Mouse (Mus musculus) neural tube, embryonic 11.5 days (tissue): ENCODE results near the gene Ptpre. TPM values are rescaled to one million over a fixed set of nuclear protein-coding genes. Genes with fewer than 3 reads are reported as not detected.

ENCODE experiments used
- ATAC-seq: fragments of 200-750 bp; cut with Nextera tagmentation; 2 replicates; pipeline ENCODE4 v1.8.0; 2017; ENCODE audit warnings: moderate number of reproducible peaks, mild to moderate bottlenecking, moderate TSS enrichment, moderate library complexity; ENCODE audit not compliant: insufficient read depth, low FRiP score, low TSS enrichment
- DNase-seq: peaks from one replicate; pipeline ENCODE4 v3.0.0-alpha.2; 2015; ENCODE audit warnings: low spot score
- H3K27ac ChIP-seq: fragments of 300-500 bp; sonication (generic); 2 replicates; pipeline ENCODE4 v1.5.1; 2014; ENCODE audit warnings: low read depth, mild to moderate bottlenecking, low read length
- H3K27me3 ChIP-seq: fragments of 300-500 bp; sonication (generic); 2 replicates; pipeline ENCODE4 v1.6.1; 2014; ENCODE audit warnings: mild to moderate bottlenecking, low read length, mixed read lengths; ENCODE audit not compliant: control insufficient read depth, insufficient read depth
- H3K36me3 ChIP-seq: fragments of 300-500 bp; sonication (generic); 2 replicates; pipeline ENCODE4 v1.6.1; 2014; ENCODE audit warnings: mild to moderate bottlenecking, low read length, moderate library complexity, mixed read lengths; ENCODE audit not compliant: control insufficient read depth, insufficient read depth
- H3K4me1 ChIP-seq: fragments of 300-500 bp; sonication (generic); 2 replicates; pipeline ENCODE4 v1.6.1; 2014; ENCODE audit warnings: low read length, mixed read lengths; ENCODE audit not compliant: control insufficient read depth, insufficient read depth
- H3K4me2 ChIP-seq: fragments of 300-500 bp; sonication (generic); 2 replicates; pipeline ENCODE4 v1.6.1; 2014; ENCODE audit warnings: low read depth, mild to moderate bottlenecking, moderate library complexity
- H3K4me3 ChIP-seq: fragments of 300-500 bp; sonication (generic); 2 replicates; pipeline ENCODE4 v1.5.1; 2014; ENCODE audit warnings: low read depth, low read length
- H3K9ac ChIP-seq: fragments of 300-500 bp; sonication (generic); 2 replicates; pipeline ENCODE4 v1.6.1; 2014; ENCODE audit warnings: mild to moderate bottlenecking, low read length
- H3K9me3 ChIP-seq: fragments of 300-500 bp; sonication (generic); 2 replicates; pipeline ENCODE4 v1.6.1; 2016; ENCODE audit warnings: low read length; ENCODE audit not compliant: control insufficient read depth
- WGBS: fragments of 180-500 bp; shearing (Covaris S2); extraction: QIAGEN DNeasy Blood & Tissue Kit; methylation state at CpG from one replicate; pipeline ENCODE4 v1.1.7; 2014; 5-methylcytosine and 5-hydroxymethylcytosine counted together
- polyA plus RNA-seq: library from polyadenylated mRNA; unstranded; fragments of >200 nt; fragmentation: Nextera tagmentation; extraction: Ambion mirVana; gene quantifications from 2 replicates; pipeline ENCODE4 v1.2.1, GENCODE M21; 2014

Gene Ptpre
- polyA plus RNA-seq, 1 experiment from 2014 or later: 0.97 TPM

GRCm38 (mm10) chr7:135508602-135509001, 28.7 kb upstream of the Ptpre start:
- H3K36me3 ChIP-seq: no peaks in the 10 kb centered on the region
- WGBS: 90% methylated on average over 4 of the region's 4 CpGs
- no peak overlapping the region for H3K4me3 ChIP-seq
- H3K9ac ChIP-seq: no peak overlapping the region
- H3K4me2 ChIP-seq: no peak overlapping the region
- ATAC-seq: no peak
- no peaks in the 10 kb centered on the region for H3K4me1 ChIP-seq
- no peaks in the 10 kb centered on the region for H3K9me3 ChIP-seq
- no peak overlapping the region for H3K27ac ChIP-seq
- no peak for DNase-seq
- no peaks in the 10 kb centered on the region for H3K27me3 ChIP-seq

GRCm38 (mm10) chr7:135509272-135509671, 28.0 kb upstream of the Ptpre start:
- Histone ChIP-seq H3K36me3 (no peaks in the 10 kb centered on the region), H3K4me1 (no peaks in the 10 kb centered on the region), H3K4me2 (no peak overlapping the region), H3K27ac (no peak overlapping the region), H3K4me3 (no peak overlapping the region), H3K9me3 (no peaks in the 10 kb centered on the region), H3K9ac (no peak overlapping the region), H3K27me3 (no peaks in the 10 kb centered on the region)
- ATAC-seq (no peak), DNase-seq (no peak)
- 89% methylated on average over 3 of the region's 3 CpGs for WGBS

GRCm38 (mm10) chr7:135510431-135510830, 26.9 kb upstream of the Ptpre start:
- DNase-seq: no peak
- Histone ChIP-seq H3K27ac (no peak overlapping the region), H3K4me1 (no peaks in the 10 kb centered on the region), H3K9me3 (no peaks in the 10 kb centered on the region), H3K36me3 (no peaks in the 10 kb centered on the region), H3K27me3 (no peaks in the 10 kb centered on the region), H3K4me3 (no peak overlapping the region), H3K9ac (no peak overlapping the region), H3K4me2 (no peak overlapping the region)
- no peak for ATAC-seq
- WGBS: 89% methylated on average over 5 of the region's 5 CpGs

- DNase-seq (no peak), ATAC-seq (no peak)
- no peak overlapping the region for H3K4me3 ChIP-seq
- H3K9ac ChIP-seq: no peak overlapping the region
- H3K36me3 ChIP-seq: no peaks in the 10 kb centered on the region
- no peak overlapping the region for H3K4me2 ChIP-seq
- no peaks in the 10 kb centered on the region for H3K9me3 ChIP-seq
- no peaks in the 10 kb centered on the region for H3K4me1 ChIP-seq
- 87% methylated on average over 3 of the region's 3 CpGs for WGBS
- no peak overlapping the region for H3K27ac ChIP-seq
- H3K27me3 ChIP-seq: no peaks in the 10 kb centered on the region
Measured at GRCm38 (mm10) chr7:135511723-135512122, 25.6 kb upstream of the Ptpre start.

- no peak for DNase-seq
- Histone ChIP-seq H3K27ac (no peak overlapping the region), H3K4me1 (no peaks in the 10 kb centered on the region), H3K27me3 (no peaks in the 10 kb centered on the region), H3K4me2 (no peak overlapping the region), H3K4me3 (no peak overlapping the region), H3K36me3 (no peaks in the 10 kb centered on the region), H3K9me3 (no peaks in the 10 kb centered on the region), H3K9ac (no peak overlapping the region)
- no peak for ATAC-seq
- whole genome bisulfite sequencing: 49% methylated on average over 4 of the region's 4 CpGs
Measured at GRCm38 (mm10) chr7:135517191-135517590, 20.1 kb upstream of the Ptpre start.

- no peaks in the 10 kb centered on the region for H3K27me3 ChIP-seq
- H3K4me2 ChIP-seq: no peak overlapping the region
- DNase-seq: no peak
- no peaks in the 10 kb centered on the region for H3K36me3 ChIP-seq
- WGBS: 76% methylated on average over 5 of the region's 5 CpGs
- no peaks in the 10 kb centered on the region for H3K9me3 ChIP-seq
- H3K9ac ChIP-seq: no peak overlapping the region
- H3K27ac ChIP-seq: no peak overlapping the region
- no peak overlapping the region for H3K4me3 ChIP-seq
- no peak for ATAC-seq
- no peaks in the 10 kb centered on the region for H3K4me1 ChIP-seq
Measured at GRCm38 (mm10) chr7:135520241-135520640, 17.0 kb upstream of the Ptpre start.

GRCm38 (mm10) chr7:135521755-135522512, 15.3 kb upstream of the Ptpre start:
- no peaks in the 10 kb centered on the region for H3K27me3 ChIP-seq
- no peak overlapping the region for H3K9ac ChIP-seq
- DNase-seq (no peak), ATAC-seq (no peak)
- no peak overlapping the region for H3K27ac ChIP-seq
- no peaks in the 10 kb centered on the region for H3K4me1 ChIP-seq
- H3K36me3 ChIP-seq: no peaks in the 10 kb centered on the region
- H3K4me2 ChIP-seq: no peak overlapping the region
- 65% methylated on average over 15 of the region's 15 CpGs for WGBS
- H3K4me3 ChIP-seq: no peak overlapping the region
- H3K9me3 ChIP-seq: no peaks in the 10 kb centered on the region

GRCm38 (mm10) chr7:135523981-135524380, 13.3 kb upstream of the Ptpre start:
- DNase-seq (no peak), ATAC-seq (no peak)
- Histone ChIP-seq H3K9ac (no peak overlapping the region), H3K36me3 (no peaks in the 10 kb centered on the region), H3K4me1 (no peaks in the 10 kb centered on the region), H3K4me2 (no peak overlapping the region), H3K9me3 (no peaks in the 10 kb centered on the region), H3K27me3 (no peaks in the 10 kb centered on the region), H3K4me3 (no peak overlapping the region), H3K27ac (no peak overlapping the region)
- WGBS: 80% methylated on average over 4 of the region's 4 CpGs

- H3K36me3 ChIP-seq: no peaks in the 10 kb centered on the region
- WGBS: 66% methylated on average over 6 of the region's 6 CpGs
Measured at GRCm38 (mm10) chr7:135524424-135524967, 12.8 kb upstream of the Ptpre start.

More at GRCm38 (mm10) chr7:135524424-135524967, 12.8 kb upstream of the Ptpre start:
- H3K27ac ChIP-seq: no peak overlapping the region
- H3K9me3 ChIP-seq: no peaks in the 10 kb centered on the region
- H3K9ac ChIP-seq: no peak overlapping the region
- no peak overlapping the region for H3K4me3 ChIP-seq
- H3K4me2 ChIP-seq: no peak overlapping the region
- H3K4me1 ChIP-seq: no peaks in the 10 kb centered on the region
- ATAC-seq: no peak
- no peaks in the 10 kb centered on the region for H3K27me3 ChIP-seq
- DNase-seq: no peak
